Mouse (Mus musculus) myocyte (in vitro differentiated cells): ENCODE measurements around the gene Alpi.

Experiments
- CEBPB ChIP-seq: IDR thresholded peaks from 2 replicates; pipeline ENCODE4 v1.6.1; 2011; ENCODE audit warnings: mild to moderate bottlenecking, moderate library complexity; ENCODE audit not compliant: poor library complexity, insufficient read depth, severe bottlenecking
- MAX ChIP-seq: IDR thresholded peaks from one replicate; pipeline ENCODE4 v1.6.1; 2011; ENCODE audit warnings: low read depth, mild to moderate bottlenecking, control low read depth
- MYOG ChIP-seq, 3 experiments: IDR thresholded peaks; one replicate each; pipeline ENCODE4 v1.6.1; 2011; ENCODE audit warnings: control low read depth in 2 of 3, low read depth in 2 of 3, mild to moderate bottlenecking in 2 of 3; ENCODE audit not compliant: insufficient read length in 2 of 3, control insufficient read depth in 1 of 3, insufficient read depth in 1 of 3
- POLR2A ChIP-seq: IDR thresholded peaks from one replicate; pipeline ENCODE4 v1.6.1; 2011; ENCODE audit warnings: low read depth, mild to moderate bottlenecking, control low read depth, moderate library complexity; ENCODE audit not compliant: insufficient read length
- POLR2AphosphoS2 ChIP-seq: IDR thresholded peaks from one replicate; pipeline ENCODE4 v1.6.1; 2011; ENCODE audit warnings: low read depth, control low read depth; ENCODE audit not compliant: insufficient read length
- TCF12 ChIP-seq: IDR thresholded peaks from one replicate; pipeline ENCODE4 v1.6.1; 2011; ENCODE audit warnings: mild to moderate bottlenecking, control low read depth; ENCODE audit not compliant: poor library complexity, insufficient read depth, severe bottlenecking
- USF1 ChIP-seq: IDR thresholded peaks from one replicate; pipeline ENCODE4 v1.6.1; 2011; ENCODE audit warnings: low read depth, mild to moderate bottlenecking, control low read depth, moderate library complexity

GRCm38 (mm10) chr1:87073776-87074175, 27.6 kb downstream of the Alpi start:
- TF ChIP-seq TCF12 = no peak
- no peak for TF ChIP-seq POLR2A
- TF ChIP-seq MAX = no peak
- no peak for TF ChIP-seq MYOG (IDR thresholded peaks at IDR 0.05; ENCODE audit: control insufficient read depth in 1 of 3, insufficient read depth in 1 of 3, insufficient read length in 2 of 3, low read depth in 2 of 3)
- TF ChIP-seq POLR2AphosphoS2 = no peak
- no peak for TF ChIP-seq CEBPB
- TF ChIP-seq USF1 = no peak
